Mouse (Mus musculus): ENCODE measurements around the gene Cga. TPM values are rescaled to one million over a fixed set of nuclear protein-coding genes. Genes with fewer than 3 reads are reported as not detected.
A peak's percentile ranks its signal among the peaks of the same experiment; 100 is the strongest.

Cga gene
- total and polyA plus RNA-seq, 2 experiments from 2014 or later: not detected

DNA sequence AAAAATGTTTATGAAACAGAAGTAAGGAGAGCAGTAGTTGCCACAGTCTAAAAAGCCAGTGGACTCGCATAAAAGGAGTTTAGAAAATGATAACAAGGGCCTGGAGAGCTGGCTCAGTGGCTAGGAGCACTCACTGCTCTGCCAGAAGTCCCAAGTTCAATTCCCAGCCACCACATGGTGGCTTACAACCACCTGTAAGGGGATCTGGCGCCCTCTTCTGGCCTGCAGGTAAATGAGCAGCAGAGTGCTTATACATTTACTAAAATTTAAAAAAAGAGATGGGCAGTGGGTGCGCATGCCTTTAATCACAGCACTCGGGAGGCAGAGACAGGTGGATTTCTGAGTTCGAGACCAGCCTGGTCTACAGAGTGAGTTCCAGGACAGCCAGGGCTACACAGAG, 11.8 kb downstream of the Cga start:
- DNase-seq (ENCODE audit: low spot score): no peak
- 65% methylated on average over 5 of the region's 5 CpGs for WGBS

DNA sequence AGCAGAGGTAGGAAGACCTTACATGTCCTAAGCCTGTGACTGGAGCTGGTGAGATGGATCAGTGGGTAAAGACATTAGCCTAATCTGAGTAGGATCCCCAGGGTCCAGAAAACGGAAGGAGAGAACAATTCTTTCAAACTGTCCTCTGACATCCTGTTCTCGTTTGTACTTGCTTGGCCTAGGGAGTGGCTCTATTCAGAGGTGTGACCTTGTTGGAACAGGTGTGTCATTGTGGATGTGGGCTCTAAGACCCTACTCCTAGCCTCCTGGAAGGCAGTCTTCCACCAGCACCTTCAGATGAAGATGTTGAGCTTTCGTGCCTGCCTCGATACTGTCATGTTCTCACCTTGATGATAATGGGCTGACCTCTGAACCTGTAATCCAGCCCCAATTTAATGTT, 12.6 kb downstream of the Cga start:
- DNase-seq (ENCODE audit: low spot score) (no peak), ATAC-seq (no peak)
- Histone ChIP-seq H3K9me3 (ENCODE audit: low read length) (no peaks in the 10 kb centered on the region), H3K4me2 (ENCODE audit: low read depth, low read length) (no peak overlapping the region), H3K4me1 (ENCODE audit: insufficient read depth, low read length) (no peaks in the 10 kb centered on the region), H3K4me3 (ENCODE audit: low read length) (no peak overlapping the region), H3K27ac (no peak overlapping the region), H3K36me3 (ENCODE audit: insufficient read depth, low read length) (no peaks in the 10 kb centered on the region), H3K27me3 (ENCODE audit: insufficient read depth, low read length) (no peaks in the 10 kb centered on the region), H3K9ac (replicated peaks; ENCODE audit: low read length) (no peak overlapping the region)
- 82% methylated on average over 4 of the region's 4 CpGs for WGBS
- no peak for TF ChIP-seq CTCF (IDR thresholded peaks at IDR 0.05; ENCODE audit: low read depth)

More for the DNA sequence above, 11.8 kb downstream of the Cga start:
- Histone ChIP-seq H3K4me2 (ENCODE audit: low read depth, low read length) (no peak overlapping the region), H3K4me1 (ENCODE audit: insufficient read depth, low read length) (no peaks in the 10 kb centered on the region; the same call in 1 of the 2 replicates), H3K36me3 (ENCODE audit: insufficient read depth, low read length) (no peaks in the 10 kb centered on the region), H3K27ac (no peak overlapping the region), H3K9me3 (ENCODE audit: low read length) (no peaks in the 10 kb centered on the region), H3K27me3 (ENCODE audit: insufficient read depth, low read length) (no peaks in the 10 kb centered on the region), H3K9ac (replicated peaks; ENCODE audit: low read length) (no peak overlapping the region), H3K4me3 (ENCODE audit: low read length) (no peak overlapping the region)
- no peak for ATAC-seq
- TF ChIP-seq CTCF (IDR thresholded peaks at IDR 0.05; ENCODE audit: low read depth): 0 out of 2 replicates have a peak, but pooled peaks have one; percentile 17

- 46% methylated on average over 14 of the region's 14 CpGs for WGBS
Measured at GRCm38 (mm10) chr4:34907026-34907425, 13.4 kb downstream of the Cga start.

DNA sequence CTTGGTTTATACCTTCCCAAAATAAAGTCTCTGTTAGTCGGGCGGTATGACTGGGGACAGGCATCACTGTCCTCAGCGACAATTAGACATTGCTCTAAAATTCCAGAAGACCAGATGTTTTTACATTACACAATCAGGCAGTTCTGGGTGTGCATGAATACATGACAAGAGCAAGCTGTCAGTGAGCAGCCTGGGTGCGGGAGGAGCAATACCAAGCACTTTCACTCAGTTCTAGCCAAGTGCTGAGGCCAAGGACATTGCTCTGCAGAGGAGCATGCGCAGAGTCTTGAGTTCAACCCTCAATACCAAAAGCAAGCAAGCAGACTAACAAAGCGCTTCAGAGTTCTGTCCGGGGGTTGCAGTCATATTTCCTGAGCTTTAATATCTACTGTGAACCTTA, 14.5 kb downstream of the Cga start:
- 94% methylated on average over 7 of the region's 7 CpGs for WGBS
- no peak overlapping the region for H3K4me2 ChIP-seq (ENCODE audit: low read depth, low read length)

More at GRCm38 (mm10) chr4:34907026-34907425, 13.4 kb downstream of the Cga start:
- Histone ChIP-seq H3K27me3 (ENCODE audit: insufficient read depth, low read length) (no peaks in the 10 kb centered on the region), H3K4me2 (ENCODE audit: low read depth, low read length) (0 out of 2 replicates have a peak overlapping the region, but pooled peaks have one; percentile 19), H3K27ac (no peak overlapping the region), H3K4me1 (ENCODE audit: insufficient read depth, low read length) (no peaks in the 10 kb centered on the region), H3K9me3 (ENCODE audit: low read length) (no peaks in the 10 kb centered on the region), H3K36me3 (ENCODE audit: insufficient read depth, low read length) (no peaks in the 10 kb centered on the region), H3K4me3 (ENCODE audit: low read length) (no peak overlapping the region), H3K9ac (replicated peaks; ENCODE audit: low read length) (no peak overlapping the region)
- no peak for TF ChIP-seq CTCF (IDR thresholded peaks at IDR 0.05; ENCODE audit: low read depth)
- ATAC-seq: no peak
- DNase-seq (ENCODE audit: low spot score): peak; percentile 11

DNA sequence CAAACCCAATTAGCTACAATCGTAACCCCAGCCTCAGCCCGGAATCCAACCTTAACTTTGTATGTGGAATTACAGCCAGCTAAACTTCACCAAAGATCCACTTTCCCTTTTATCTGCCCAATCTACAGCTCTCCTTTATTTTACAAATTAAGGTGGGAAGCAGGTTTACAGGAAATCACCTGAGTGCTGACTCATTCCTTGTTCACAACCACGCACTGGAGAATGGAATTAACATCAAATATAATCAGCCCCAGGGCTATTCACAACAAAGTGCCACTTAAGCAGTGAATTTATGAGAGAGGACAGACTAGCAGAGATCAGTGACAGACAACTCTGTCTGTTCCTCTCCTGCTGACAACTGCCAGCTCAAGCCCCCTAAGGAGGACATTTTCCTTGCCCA, 17.8 kb downstream of the Cga start:
- WGBS: 75% methylated on average over 3 of the region's 3 CpGs
- no peaks in the 10 kb centered on the region for H3K9me3 ChIP-seq (ENCODE audit: low read length)

More for the DNA sequence above, 14.5 kb downstream of the Cga start:
- Histone ChIP-seq H3K27ac (no peak overlapping the region), H3K4me1 (ENCODE audit: insufficient read depth, low read length) (no peaks in the 10 kb centered on the region), H3K9ac (replicated peaks; ENCODE audit: low read length) (no peak overlapping the region), H3K9me3 (ENCODE audit: low read length) (no peaks in the 10 kb centered on the region), H3K27me3 (ENCODE audit: insufficient read depth, low read length) (no peaks in the 10 kb centered on the region), H3K36me3 (ENCODE audit: insufficient read depth, low read length) (no peaks in the 10 kb centered on the region), H3K4me3 (ENCODE audit: low read length) (no peak overlapping the region)
- no peak for TF ChIP-seq CTCF (IDR thresholded peaks at IDR 0.05; ENCODE audit: low read depth)
- ATAC-seq: no peak
- DNase-seq (ENCODE audit: low spot score): no peak

GRCm38 (mm10) chr4:34912171-34912570, 18.6 kb downstream of the Cga start:
- no peaks in the 10 kb centered on the region for H3K36me3 ChIP-seq (ENCODE audit: insufficient read depth, low read length)
- H3K27me3 ChIP-seq (ENCODE audit: insufficient read depth, low read length): no peaks in the 10 kb centered on the region
- no peak for TF ChIP-seq CTCF (IDR thresholded peaks at IDR 0.05; ENCODE audit: low read depth)
- no peak overlapping the region for H3K9ac ChIP-seq (replicated peaks; ENCODE audit: low read length)
- no peaks in the 10 kb centered on the region for H3K9me3 ChIP-seq (ENCODE audit: low read length)
- no peak for ATAC-seq
- H3K4me1 ChIP-seq (ENCODE audit: insufficient read depth, low read length): no peaks in the 10 kb centered on the region
- no peak for DNase-seq (ENCODE audit: low spot score)
- H3K4me2 ChIP-seq (ENCODE audit: low read depth, low read length): no peak overlapping the region
- H3K27ac ChIP-seq: no peak overlapping the region
- WGBS: 83% methylated on average over 3 of the region's 3 CpGs
- H3K4me3 ChIP-seq (ENCODE audit: low read length): no peak overlapping the region

More for the DNA sequence above, 17.8 kb downstream of the Cga start:
- no peaks in the 10 kb centered on the region for H3K36me3 ChIP-seq (ENCODE audit: insufficient read depth, low read length)
- H3K27ac ChIP-seq: no peak overlapping the region
- H3K27me3 ChIP-seq (ENCODE audit: insufficient read depth, low read length): no peaks in the 10 kb centered on the region
- ATAC-seq (no peak), DNase-seq (ENCODE audit: low spot score) (no peak)
- H3K4me1 ChIP-seq (ENCODE audit: insufficient read depth, low read length): no peaks in the 10 kb centered on the region
- no peak for TF ChIP-seq CTCF (IDR thresholded peaks at IDR 0.05; ENCODE audit: low read depth)
- H3K9ac ChIP-seq (replicated peaks; ENCODE audit: low read length): no peak overlapping the region
- no peak overlapping the region for H3K4me2 ChIP-seq (ENCODE audit: low read depth, low read length)
- H3K4me3 ChIP-seq (ENCODE audit: low read length): no peak overlapping the region

- no peaks in the 10 kb centered on the region for H3K36me3 ChIP-seq (ENCODE audit: insufficient read depth, low read length)
- H3K4me1 ChIP-seq (ENCODE audit: insufficient read depth, low read length): no peaks in the 10 kb centered on the region
- DNase-seq (ENCODE audit: low spot score) (no peak), ATAC-seq (no peak)
- H3K4me3 ChIP-seq (ENCODE audit: low read length): no peak overlapping the region
- H3K4me2 ChIP-seq (ENCODE audit: low read depth, low read length): no peak overlapping the region
- H3K27me3 ChIP-seq (ENCODE audit: insufficient read depth, low read length): no peaks in the 10 kb centered on the region
- H3K27ac ChIP-seq: no peak overlapping the region
- H3K9me3 ChIP-seq (ENCODE audit: low read length): no peaks in the 10 kb centered on the region
- WGBS: 49% methylated on average over 7 of the region's 7 CpGs
- no peak overlapping the region for H3K9ac ChIP-seq (replicated peaks; ENCODE audit: low read length)
- no peak for TF ChIP-seq CTCF (IDR thresholded peaks at IDR 0.05; ENCODE audit: low read depth)
Measured at GRCm38 (mm10) chr4:34917400-34917799, 23.8 kb downstream of the Cga start.
